Mouse (Mus musculus): ENCODE results near the gene Dop1a. TPM values are rescaled to one million over a fixed set of nuclear protein-coding genes. Genes with fewer than 3 reads are reported as not detected.

Gene Dop1a
- polyA plus RNA-seq, 1 experiment from 2014 or later, result 34.1 TPM

- H3K9me3 ChIP-seq (replicated peaks; ENCODE audit: control insufficient read depth, low read length, poor library complexity, severe bottlenecking), result no peaks in the 10 kb centered on the region
- H3K4me1 ChIP-seq (ENCODE audit: control insufficient read depth, insufficient read depth, low read length), result no peaks in the 10 kb centered on the region
- H3K4me3 ChIP-seq (ENCODE audit: low read depth, low read length), result no peak overlapping the region
- no peak overlapping the region for H3K27ac ChIP-seq (ENCODE audit: low read length)
- no peak overlapping the region for H3K4me2 ChIP-seq (ENCODE audit: low read length)
- no peak overlapping the region for H3K9ac ChIP-seq (ENCODE audit: low read depth, low read length)
- no peak for ATAC-seq
- 90% methylated on average over 5 of the region's 5 CpGs for WGBS
- H3K36me3 ChIP-seq (ENCODE audit: control insufficient read depth, insufficient read depth, low read length), result no peaks in the 10 kb centered on the region
- H3K27me3 ChIP-seq (ENCODE audit: control insufficient read depth, insufficient read depth, low read depth, low read length), result no peaks in the 10 kb centered on the region
Observed at GRCm38 (mm10) chr9:86478414-86479093, 11.6 kb downstream of the Dop1a start.

GRCm38 (mm10) chr9:86482236-86482635 is 15.3 kb downstream of the Dop1a start:
- H3K36me3 ChIP-seq (ENCODE audit: control insufficient read depth, insufficient read depth, low read length), result no peaks in the 10 kb centered on the region
- no peaks in the 10 kb centered on the region for H3K4me1 ChIP-seq (ENCODE audit: control insufficient read depth, insufficient read depth, low read length)
- WGBS, result 93% methylated on average over 1 of the region's 1 CpGs
- H3K27ac ChIP-seq (ENCODE audit: low read length), result no peak overlapping the region
- no peak overlapping the region for H3K4me2 ChIP-seq (ENCODE audit: low read length)
- no peak overlapping the region for H3K4me3 ChIP-seq (ENCODE audit: low read depth, low read length)
- no peaks in the 10 kb centered on the region for H3K27me3 ChIP-seq (ENCODE audit: control insufficient read depth, insufficient read depth, low read depth, low read length)
- H3K9me3 ChIP-seq (replicated peaks; ENCODE audit: control insufficient read depth, low read length, poor library complexity, severe bottlenecking), result no peaks in the 10 kb centered on the region
- H3K9ac ChIP-seq (ENCODE audit: low read depth, low read length), result no peak overlapping the region
- ATAC-seq, result no peak

GRCm38 (mm10) chr9:86491740-86492139 is 24.8 kb downstream of the Dop1a start:
- H3K27ac ChIP-seq (ENCODE audit: low read length), result no peak overlapping the region
- H3K4me1 ChIP-seq (ENCODE audit: control insufficient read depth, insufficient read depth, low read length), result no peaks in the 10 kb centered on the region
- no peaks in the 10 kb centered on the region for H3K27me3 ChIP-seq (ENCODE audit: control insufficient read depth, insufficient read depth, low read depth, low read length)
- ATAC-seq, result no peak
- peaks cover 19% of the 10 kb centered on the region for H3K36me3 ChIP-seq (ENCODE audit: control insufficient read depth, insufficient read depth, low read length)
- no peak overlapping the region for H3K9ac ChIP-seq (ENCODE audit: low read depth, low read length)
- H3K4me2 ChIP-seq (ENCODE audit: low read length), result no peak overlapping the region
- no peaks in the 10 kb centered on the region for H3K9me3 ChIP-seq (replicated peaks; ENCODE audit: control insufficient read depth, low read length, poor library complexity, severe bottlenecking)
- no peak overlapping the region for H3K4me3 ChIP-seq (ENCODE audit: low read depth, low read length)
- WGBS, result 92% methylated on average over 2 of the region's 2 CpGs

- 94% methylated on average over 4 of the region's 4 CpGs for WGBS
- Histone ChIP-seq H3K9me3 (replicated peaks; ENCODE audit: control insufficient read depth, low read length, poor library complexity, severe bottlenecking) (no peaks in the 10 kb centered on the region), H3K4me1 (ENCODE audit: control insufficient read depth, insufficient read depth, low read length) (no peaks in the 10 kb centered on the region), H3K36me3 (ENCODE audit: control insufficient read depth, insufficient read depth, low read length) (peaks cover 29% of the 10 kb centered on the region), H3K27me3 (ENCODE audit: control insufficient read depth, insufficient read depth, low read depth, low read length) (no peaks in the 10 kb centered on the region), H3K4me3 (ENCODE audit: low read depth, low read length) (no peak overlapping the region), H3K4me2 (ENCODE audit: low read length) (no peak overlapping the region), H3K9ac (ENCODE audit: low read depth, low read length) (no peak overlapping the region), H3K27ac (ENCODE audit: low read length) (no peak overlapping the region)
- ATAC-seq, result no peak
Observed at GRCm38 (mm10) chr9:86496261-86496660, 29.3 kb downstream of the Dop1a start.

- Histone ChIP-seq H3K36me3 (ENCODE audit: control insufficient read depth, insufficient read depth, low read length) (peaks cover 22% of the 10 kb centered on the region), H3K4me1 (ENCODE audit: control insufficient read depth, insufficient read depth, low read length) (no peaks in the 10 kb centered on the region), H3K27me3 (ENCODE audit: control insufficient read depth, insufficient read depth, low read depth, low read length) (no peaks in the 10 kb centered on the region), H3K9ac (ENCODE audit: low read depth, low read length) (no peak overlapping the region), H3K4me2 (ENCODE audit: low read length) (no peak overlapping the region), H3K27ac (ENCODE audit: low read length) (no peak overlapping the region), H3K9me3 (replicated peaks; ENCODE audit: control insufficient read depth, low read length, poor library complexity, severe bottlenecking) (no peaks in the 10 kb centered on the region), H3K4me3 (ENCODE audit: low read depth, low read length) (no peak overlapping the region)
- WGBS, result 97% methylated on average over 3 of the region's 3 CpGs
- ATAC-seq, result no peak
Observed at GRCm38 (mm10) chr9:86499083-86499482, 32.1 kb downstream of the Dop1a start.

GRCm38 (mm10) chr9:86507437-86507836 is 40.5 kb downstream of the Dop1a start:
- Histone ChIP-seq H3K9me3 (replicated peaks; ENCODE audit: control insufficient read depth, low read length, poor library complexity, severe bottlenecking) (no peaks in the 10 kb centered on the region), H3K4me1 (ENCODE audit: control insufficient read depth, insufficient read depth, low read length) (no peaks in the 10 kb centered on the region), H3K9ac (ENCODE audit: low read depth, low read length) (no peak overlapping the region), H3K4me2 (ENCODE audit: low read length) (no peak overlapping the region), H3K27ac (ENCODE audit: low read length) (no peak overlapping the region), H3K27me3 (ENCODE audit: control insufficient read depth, insufficient read depth, low read depth, low read length) (no peaks in the 10 kb centered on the region), H3K36me3 (ENCODE audit: control insufficient read depth, insufficient read depth, low read length) (peaks cover 14% of the 10 kb centered on the region), H3K4me3 (ENCODE audit: low read depth, low read length) (no peak overlapping the region)
- ATAC-seq, result no peak
- 92% methylated on average over 4 of the region's 4 CpGs for WGBS

- Histone ChIP-seq H3K4me1 (ENCODE audit: control insufficient read depth, insufficient read depth, low read length) (no peaks in the 10 kb centered on the region), H3K4me2 (ENCODE audit: low read length) (no peak overlapping the region), H3K9me3 (replicated peaks; ENCODE audit: control insufficient read depth, low read length, poor library complexity, severe bottlenecking) (no peaks in the 10 kb centered on the region), H3K36me3 (ENCODE audit: control insufficient read depth, insufficient read depth, low read length) (peaks cover 33% of the 10 kb centered on the region), H3K27ac (ENCODE audit: low read length) (no peak overlapping the region), H3K9ac (ENCODE audit: low read depth, low read length) (no peak overlapping the region), H3K4me3 (ENCODE audit: low read depth, low read length) (no peak overlapping the region), H3K27me3 (ENCODE audit: control insufficient read depth, insufficient read depth, low read depth, low read length) (no peaks in the 10 kb centered on the region)
- no peak for ATAC-seq
- WGBS, result 71% methylated on average over 5 of the region's 5 CpGs
Observed at GRCm38 (mm10) chr9:86513733-86514132, 46.8 kb downstream of the Dop1a start.

- Histone ChIP-seq H3K9me3 (replicated peaks; ENCODE audit: control insufficient read depth, low read length, poor library complexity, severe bottlenecking) (no peaks in the 10 kb centered on the region), H3K36me3 (ENCODE audit: control insufficient read depth, insufficient read depth, low read length) (peaks cover 35% of the 10 kb centered on the region), H3K27me3 (ENCODE audit: control insufficient read depth, insufficient read depth, low read depth, low read length) (no peaks in the 10 kb centered on the region), H3K4me1 (ENCODE audit: control insufficient read depth, insufficient read depth, low read length) (no peaks in the 10 kb centered on the region), H3K27ac (ENCODE audit: low read length) (no peak overlapping the region), H3K9ac (ENCODE audit: low read depth, low read length) (no peak overlapping the region), H3K4me3 (ENCODE audit: low read depth, low read length) (no peak overlapping the region), H3K4me2 (ENCODE audit: low read length) (no peak overlapping the region)
- WGBS, result 81% methylated on average over 3 of the region's 3 CpGs
- no peak for ATAC-seq
Observed at GRCm38 (mm10) chr9:86514390-86514789, 47.4 kb downstream of the Dop1a start.

GRCm38 (mm10) chr9:86514798-86515197 is 47.8 kb downstream of the Dop1a start:
- Histone ChIP-seq H3K27ac (ENCODE audit: low read length) (no peak overlapping the region), H3K4me1 (ENCODE audit: control insufficient read depth, insufficient read depth, low read length) (no peaks in the 10 kb centered on the region), H3K36me3 (ENCODE audit: control insufficient read depth, insufficient read depth, low read length) (peaks cover 35% of the 10 kb centered on the region), H3K9ac (ENCODE audit: low read depth, low read length) (no peak overlapping the region), H3K27me3 (ENCODE audit: control insufficient read depth, insufficient read depth, low read depth, low read length) (no peaks in the 10 kb centered on the region), H3K9me3 (replicated peaks; ENCODE audit: control insufficient read depth, low read length, poor library complexity, severe bottlenecking) (no peaks in the 10 kb centered on the region), H3K4me2 (ENCODE audit: low read length) (no peak overlapping the region), H3K4me3 (ENCODE audit: low read depth, low read length) (no peak overlapping the region)
- ATAC-seq, result no peak
- 96% methylated on average over 4 of the region's 4 CpGs for WGBS
